Mouse (Mus musculus): ENCODE measurements around the gene Gpt2.

- TF ChIP-seq HCFC1 (IDR thresholded peaks at IDR 0.05; ENCODE audit: borderline replicate concordance, insufficient read depth, low read length) (no peak), ZC3H11A (IDR thresholded peaks at IDR 0.05; ENCODE audit: borderline replicate concordance, low read depth, low read length) (no peak), CHD2 (IDR thresholded peaks at IDR 0.05; ENCODE audit: low read depth, low read length) (no peak), MAFK (IDR thresholded peaks at IDR 0.05; ENCODE audit: insufficient read depth, low read depth, low read length) (no peak)
Observed at GRCm38 (mm10) chr8:85450335-85450734, 42.0 kb upstream of the Gpt2 start.

All from ES-E14 (cell line).